21 mouse cellular contexts compared by ENCODE assay signal in the genomic region with DNA sequence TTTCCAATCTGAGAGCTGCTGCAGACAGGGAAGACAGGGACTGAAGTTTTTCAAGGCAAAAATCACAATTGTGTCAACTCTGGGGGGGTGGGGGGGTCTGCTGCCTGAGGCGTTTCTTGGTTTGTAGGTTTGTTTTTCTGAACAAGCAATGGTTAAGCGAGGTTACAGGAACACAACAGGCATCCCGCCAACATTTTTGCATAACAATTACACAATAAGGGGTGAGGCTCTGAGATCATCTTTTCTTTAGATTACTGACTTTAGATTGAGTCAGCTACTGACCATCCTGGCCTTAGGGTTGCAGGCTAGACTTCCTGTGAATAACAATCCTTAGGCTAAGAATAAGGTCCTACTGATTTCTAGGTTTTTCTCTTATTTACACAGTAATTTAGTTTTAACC. TPM values are rescaled to one million over a fixed set of nuclear protein-coding genes. Genes with fewer than 3 reads are reported as not detected.
DNase-seq lines count a peak whose midpoint lies in the region; ATAC-seq and TF ChIP-seq lines count a peak whose summit lies in the region.
"Had no signal": no experiment of that assay in that cellular context is flagged by ENCODE, and none has a peak within 500 bp of the region (broad histone marks: within the 10 kb centered on the region; RNA-seq: fewer than 3 reads in every experiment).

No protein-coding gene starts in this region.

- no peaks in the 10 kb centered on the region for H3K4me1 ChIP-seq in lung, postnatal 0 days (ENCODE audit: insufficient read depth, low read depth, low read length)
- no peaks in the 10 kb centered on the region for H3K4me1 ChIP-seq in lung, adult 2 months (ENCODE audit: control insufficient read depth, insufficient read depth, low read length)
- H3K4me1 ChIP-seq: embryonic facial prominence, embryonic 13.5 days; heart, embryonic 10.5 days; midbrain, embryonic 13.5 days had no signal

- no peak for TF ChIP-seq CTCF in lung, postnatal 0 days (IDR thresholded peaks at IDR 0.05)
- no peak for TF ChIP-seq CTCF in lung, adult 2 months (IDR thresholded peaks at IDR 0.05; ENCODE audit: insufficient read depth, low read length)

- H3K36me3 ChIP-seq in lung, postnatal 0 days (ENCODE audit: insufficient read depth, low read length) = no peaks in the 10 kb centered on the region
- H3K36me3 ChIP-seq: embryonic facial prominence, embryonic 13.5 days; heart, embryonic 10.5 days; liver, embryonic 15.5 days; midbrain, embryonic 13.5 days had no signal

- H3K9ac ChIP-seq in lung, postnatal 0 days (replicated peaks; ENCODE audit: low read depth) = no peak overlapping the region
- H3K9ac ChIP-seq: embryonic facial prominence, embryonic 13.5 days; liver, embryonic 15.5 days; midbrain, embryonic 13.5 days had no signal

- TF ChIP-seq POLR2A in lung, adult 2 months (IDR thresholded peaks at IDR 0.05; ENCODE audit: borderline replicate concordance, extremely low read depth, low read depth, low read length) = no peak

- WGBS in lung, postnatal 0 days = 26% methylated on average over 3 of the region's 3 CpGs
- 18% methylated on average over 3 of the region's 3 CpGs for WGBS in lung, adult 2 months

- no peak overlapping the region for H3K27ac ChIP-seq in lung, postnatal 0 days (ENCODE audit: low read length)
- H3K27ac ChIP-seq: embryonic facial prominence, embryonic 13.5 days; heart, embryonic 10.5 days; layer of hippocampus, adult 2 months; liver, embryonic 15.5 days; midbrain, embryonic 13.5 days had no signal

- no peaks in the 10 kb centered on the region for H3K9me3 ChIP-seq in lung, postnatal 0 days (ENCODE audit: low read length)
- H3K9me3 ChIP-seq: embryonic facial prominence, embryonic 13.5 days; heart, embryonic 10.5 days; liver, embryonic 15.5 days; midbrain, embryonic 13.5 days had no signal

- H3K4me2 ChIP-seq in lung, postnatal 0 days (replicated peaks; ENCODE audit: low read depth, low read length) = no peak overlapping the region
- H3K4me2 ChIP-seq: embryonic facial prominence, embryonic 13.5 days; liver, embryonic 15.5 days; midbrain, embryonic 13.5 days had no signal

- no peak overlapping the region for H3K4me3 ChIP-seq in lung, postnatal 0 days (ENCODE audit: low read depth, low read length)
- H3K4me3 ChIP-seq in lung, adult 2 months (replicated peaks; ENCODE audit: extremely low read depth, low read depth, low read length) = no peak overlapping the region
- H3K4me3 ChIP-seq: embryonic facial prominence, embryonic 13.5 days; heart, embryonic 10.5 days; layer of hippocampus, adult 2 months; liver, embryonic 15.5 days; midbrain, embryonic 13.5 days had no signal

- no peak for TF ChIP-seq EP300 in lung, postnatal 0 days (IDR thresholded peaks at IDR 0.05)

- ATAC-seq in lung, postnatal 0 days = no peak
- peak; percentile 34 for ATAC-seq in granulocyte monocyte progenitor cell, adult 5-6 weeks (replicated peaks; ENCODE audit: poor library complexity, severe bottlenecking)
- no peak for ATAC-seq in megakaryocyte progenitor cell, adult 5-6 weeks (replicated peaks; ENCODE audit: poor library complexity)
- ATAC-seq: forebrain, embryonic 14.5 days; midbrain, embryonic 13.5 days had no signal

- H3K27me3 ChIP-seq in lung, postnatal 0 days (replicated peaks; ENCODE audit: insufficient read depth, low read length) = 0 out of 2 replicates have a peak, but pooled peaks cover 4% of the 10 kb centered on the region

- DNase-seq in adrenal gland, postnatal 10 days = peak; percentile 46
- no peak for DNase-seq in adrenal gland, postnatal 4 days (ENCODE audit: low spot score in 2 of 2)
- peak; percentile 65 for DNase-seq in lung, postnatal 0 days (ENCODE audit: low spot score)
- DNase-seq in lung, adult 2 months = no peak
- no peak for DNase-seq in thymus, postnatal 25 days
- no peak for DNase-seq in kidney, postnatal 25 days
- DNase-seq: cerebellum, adult 8-10 months; gastrocnemius, postnatal 25 days; kidney, adult 11 months; kidney, postnatal 10 days; layer of hippocampus, postnatal 36 days; thymus, postnatal 36 days had no signal

RNA-seq across cellular contexts. Expression of a gene that starts 16.9 kb away (rescaled TPM):
- total RNA-seq in adrenal gland, postnatal 10 days (2021) = 10 to 100 TPM in 1 of 2 experiments, 1 to 10 TPM in 1; 7.7 to 12.3 TPM
- 1 to 10 TPM; 4.1 to 4.5 TPM for total RNA-seq in adrenal gland, postnatal 4 days (2021)
- 0.57 and 0.98 TPM in 2 replicates for polyA plus RNA-seq in lung, postnatal 0 days (2015; fragmentation: Nextera tagmentation; extraction: Ambion mirVana)
- polyA plus RNA-seq in lung, adult 2 months (2012; rRNA removed) = 1.3 and 6.2 TPM in 2 replicates
- 1.1 and 1.5 TPM in 2 replicates for total RNA-seq in granulocyte monocyte progenitor cell, adult 5-6 weeks (2014; fragmentation: Nextera tagmentation)
- total RNA-seq in granulocyte monocyte progenitor cell, adult 5-6 weeks (2017) = 0.73 and 0.93 TPM in 2 replicates
- total RNA-seq in megakaryocyte progenitor cell, adult 5-6 weeks (2015) = 1.3 TPM in 2 replicates
- 1.6 and 2.5 TPM in 2 replicates for total RNA-seq in megakaryocyte progenitor cell, adult 5-6 weeks (2017)

RNA-seq across cellular contexts. Expression of a gene that starts 55.1 kb away (rescaled TPM):
- 10 to 100 TPM; 43.4 to 47.0 TPM for total RNA-seq in adrenal gland, postnatal 10 days (2021)
- total RNA-seq in adrenal gland, postnatal 4 days (2021) = 10 to 100 TPM; 37.0 to 38.7 TPM
- polyA plus RNA-seq in lung, postnatal 0 days (2015; fragmentation: Nextera tagmentation; extraction: Ambion mirVana) = 11.1 and 12.0 TPM in 2 replicates
- 3.7 and 4.6 TPM in 2 replicates for polyA plus RNA-seq in lung, adult 2 months (2012; rRNA removed)
- total RNA-seq in granulocyte monocyte progenitor cell, adult 5-6 weeks (2014; fragmentation: Nextera tagmentation) = 13.6 and 14.8 TPM in 2 replicates
- 9.5 and 10.1 TPM in 2 replicates for total RNA-seq in granulocyte monocyte progenitor cell, adult 5-6 weeks (2017)
- total RNA-seq in megakaryocyte progenitor cell, adult 5-6 weeks (2015) = 18.4 and 24.3 TPM in 2 replicates
- total RNA-seq in megakaryocyte progenitor cell, adult 5-6 weeks (2017) = 13.0 and 13.3 TPM in 2 replicates

RNA-seq across cellular contexts. Expression of a gene that starts 55.2 kb away (rescaled TPM):
- 1 to 10 TPM; 2.8 to 4.1 TPM for total RNA-seq in adrenal gland, postnatal 10 days (2021)
- 1 to 10 TPM; 2.5 to 6.1 TPM for total RNA-seq in adrenal gland, postnatal 4 days (2021)
- 0.07 and 0.10 TPM in 2 replicates for polyA plus RNA-seq in lung, postnatal 0 days (2015; fragmentation: Nextera tagmentation; extraction: Ambion mirVana)
- polyA plus RNA-seq in lung, adult 2 months (2012; rRNA removed) = 0.03 and 0.05 TPM in 2 replicates
- total RNA-seq in granulocyte monocyte progenitor cell, adult 5-6 weeks (2014; fragmentation: Nextera tagmentation) = not detected in 2 replicates
- total RNA-seq in granulocyte monocyte progenitor cell, adult 5-6 weeks (2017) = 0.22 TPM in 1 of 2 replicates, not detected in the other
- not detected in 2 replicates for total RNA-seq in megakaryocyte progenitor cell, adult 5-6 weeks (2015)
- not detected in 2 replicates for total RNA-seq in megakaryocyte progenitor cell, adult 5-6 weeks (2017)
- total RNA-seq: gastrocnemius, postnatal 25 days had no signal
- polyA plus RNA-seq: heart, postnatal 0 days had no signal

Comparison
In these comparisons a context has a peak if more than half of its experiments do, and no peak if none do; other contexts are left out.
1. DNase-seq: peak in adrenal gland, postnatal 10 days (single experiment) and lung, postnatal 0 days (single experiment); none in adrenal gland, postnatal 4 days (0 of 2), lung, adult 2 months (single experiment), thymus, postnatal 25 days (single experiment) and kidney, postnatal 25 days (0 of 2).